Mouse (Mus musculus) cerebellum, adult (tissue): ENCODE data around the gene Fbxl17.

Experiments
- ATAC-seq: cut with Nextera tagmentation; 2 replicates; pipeline ENCODE4 v1.9.2; 2017; ENCODE audit warnings: mild to moderate bottlenecking, moderate library complexity, mixed read lengths; ENCODE audit not compliant: insufficient number of reproducible peaks, low FRiP score, low TSS enrichment

Fbxl17 gene

DNA sequence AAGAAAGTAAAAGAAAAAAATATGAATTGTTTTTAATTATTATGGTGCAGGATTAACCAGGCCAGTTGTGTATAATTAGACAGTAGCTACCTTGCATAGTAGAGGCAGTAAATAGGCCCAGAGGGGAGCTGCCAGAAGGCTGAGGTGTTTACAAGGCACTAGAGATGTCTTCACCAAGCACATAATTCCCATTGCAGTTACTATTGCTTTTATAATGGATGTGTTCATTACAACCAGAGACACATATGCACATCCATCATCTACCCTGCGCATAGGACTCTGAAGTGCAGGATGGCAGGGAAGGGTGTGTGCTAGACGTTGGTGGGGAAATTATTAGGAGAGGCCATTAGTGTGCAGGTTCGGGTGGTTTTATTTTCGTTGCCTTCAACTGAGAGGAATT is 491.0 kb downstream of the Fbxl17 start:
- no peak for ATAC-seq

GRCm38 (mm10) chr17:63008277-63008676 is 491.5 kb downstream of the Fbxl17 start:
- ATAC-seq: no peak

DNA sequence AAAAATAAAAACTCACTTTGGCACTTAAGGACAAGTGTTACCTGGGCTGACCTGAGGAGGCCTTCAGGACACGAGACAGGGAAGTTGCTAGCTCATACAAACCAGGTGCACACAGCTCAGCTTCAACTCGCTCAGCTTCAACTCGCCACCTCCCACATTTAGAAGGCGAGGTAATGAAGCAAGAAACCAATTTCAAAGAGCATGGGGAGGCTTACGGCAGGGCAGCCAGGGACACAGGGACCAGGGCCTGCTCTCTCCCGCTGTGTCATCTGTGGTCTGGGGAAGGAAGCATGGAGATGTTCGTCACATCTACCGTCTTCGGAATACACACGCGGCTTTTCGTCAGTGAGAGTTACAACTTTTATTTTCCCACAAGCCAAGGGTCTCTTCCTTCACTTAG is 491.9 kb downstream of the Fbxl17 start:
- ATAC-seq: no peak
